Mouse (Mus musculus): ENCODE data around the gene Batf3.

The Batf3 gene

GRCm38 (mm10) chr1:191086960-191087359 is 10.7 kb upstream of the Batf3 start:
- no peak for DNase-seq

DNA sequence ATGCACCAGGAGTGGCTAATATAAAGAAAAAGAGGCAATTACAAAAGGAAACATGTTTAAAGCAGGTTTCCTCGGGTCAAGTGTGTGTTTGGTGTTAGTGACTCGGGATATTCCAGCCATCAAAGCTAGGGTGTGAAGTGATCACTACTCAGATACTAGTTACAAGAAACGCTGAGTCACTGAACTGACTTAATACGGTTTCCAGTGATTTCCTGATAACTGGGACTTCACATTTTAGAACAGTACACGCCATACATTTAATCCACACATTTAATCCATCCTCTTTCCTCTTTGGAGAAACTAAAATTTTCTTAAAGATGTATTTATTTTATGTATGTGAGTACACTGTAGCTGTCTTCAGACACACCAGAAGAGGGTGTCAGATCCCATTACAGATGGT is 9.7 kb upstream of the Batf3 start:
- no peak for DNase-seq

DNA sequence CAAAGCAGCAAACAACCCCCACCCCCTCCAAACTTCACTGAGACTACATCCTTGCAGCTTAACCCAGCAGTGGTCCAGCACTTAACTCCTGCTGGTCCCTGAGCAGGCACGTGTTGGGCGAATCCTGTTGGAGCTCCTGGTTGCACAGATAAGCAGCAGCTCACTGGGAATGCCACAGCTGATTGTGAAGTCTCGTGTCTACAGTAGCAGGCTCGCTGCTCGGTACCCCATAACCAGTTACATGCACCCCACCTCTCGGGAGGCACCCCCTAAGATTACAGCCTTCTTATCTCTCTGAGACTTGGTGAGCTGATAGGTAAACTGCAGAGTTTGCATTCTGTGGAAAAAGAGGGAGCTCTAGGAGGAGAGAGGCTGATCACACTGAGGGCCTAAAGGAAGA is 8.3 kb upstream of the Batf3 start:
- no peak for DNase-seq

- DNase-seq: no peak
Observed at GRCm38 (mm10) chr1:191092050-191092449, 5.6 kb upstream of the Batf3 start.

GRCm38 (mm10) chr1:191093578-191093977 is 4.1 kb upstream of the Batf3 start:
- no peak for DNase-seq

DNA sequence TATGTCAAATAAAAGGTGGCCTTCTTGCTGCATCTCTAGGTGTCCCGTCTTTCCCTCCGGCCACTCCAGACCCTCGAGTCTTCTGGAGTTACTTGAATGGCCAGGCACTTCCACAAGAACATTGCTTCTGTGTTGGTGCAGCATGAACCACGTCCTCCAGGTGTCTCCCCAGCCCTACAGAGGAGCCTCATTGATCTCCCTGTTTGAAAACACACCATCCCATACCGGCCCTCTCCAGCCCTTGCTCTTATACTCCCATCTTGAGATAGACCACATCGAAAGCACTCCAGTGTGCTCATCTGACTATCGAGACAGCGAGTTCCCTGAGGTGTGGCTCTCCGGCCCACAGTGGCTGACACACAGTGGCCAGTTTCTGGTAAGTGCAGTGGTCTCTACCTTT is 2.6 kb upstream of the Batf3 start:
- no peak for DNase-seq

- DNase-seq: no peak
Observed at GRCm38 (mm10) chr1:191096871-191097681, 571 bp upstream of the Batf3 start.

DNA sequence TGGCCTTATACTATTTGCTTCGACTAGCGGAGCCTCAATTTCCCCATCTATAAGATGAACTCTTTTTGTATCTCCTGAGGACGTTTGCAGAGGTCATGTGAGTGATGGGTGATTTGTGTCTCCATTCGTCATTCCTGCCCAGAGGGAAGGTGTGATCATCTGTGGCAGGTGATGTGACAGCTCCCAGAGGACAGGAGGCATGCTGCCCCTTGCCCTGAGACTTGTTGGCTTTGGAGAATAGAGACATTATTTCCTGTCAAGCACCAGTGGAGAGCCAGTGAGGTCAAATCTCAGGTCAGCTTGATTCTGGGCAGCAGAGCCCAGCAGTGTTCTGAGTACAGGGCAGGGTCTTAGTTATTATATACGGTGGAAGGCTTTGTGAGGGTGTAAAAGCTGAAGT is 1.5 kb downstream of the Batf3 start:
- no peak for DNase-seq

GRCm38 (mm10) chr1:191099772-191100291 is 2.2 kb downstream of the Batf3 start:
- DNase-seq: no peak

DNA sequence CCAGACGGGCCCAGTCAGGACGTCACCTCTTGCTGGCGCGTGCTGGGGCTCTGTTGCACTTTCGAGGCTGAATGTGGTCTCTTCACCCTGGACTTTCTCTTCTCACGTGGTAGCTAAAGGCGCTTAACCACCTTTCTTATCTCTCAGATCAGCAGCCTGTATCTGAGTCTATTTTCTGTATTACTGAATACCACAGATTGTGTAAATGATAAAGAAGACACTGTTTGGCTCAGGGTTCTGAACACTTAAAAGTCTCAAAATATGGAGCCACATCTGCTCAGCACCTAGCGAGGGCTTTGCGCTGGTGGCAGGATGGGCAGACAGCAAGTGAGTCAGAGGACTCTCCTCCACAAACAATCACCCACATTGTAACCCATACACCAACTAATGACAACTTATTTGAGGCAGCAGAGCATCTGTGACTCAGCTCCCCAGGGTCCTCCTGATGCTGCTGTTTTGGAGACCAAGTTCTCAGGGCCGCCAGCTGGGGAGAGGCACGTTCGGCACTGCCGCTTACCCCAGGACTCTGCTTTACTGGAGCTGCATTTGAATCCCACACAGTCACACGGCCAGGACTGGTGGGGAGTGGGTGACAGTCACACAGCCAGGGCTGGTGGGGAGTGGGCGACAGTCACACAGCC is 5.2 kb downstream of the Batf3 start:
- DNase-seq: no peak

DNA sequence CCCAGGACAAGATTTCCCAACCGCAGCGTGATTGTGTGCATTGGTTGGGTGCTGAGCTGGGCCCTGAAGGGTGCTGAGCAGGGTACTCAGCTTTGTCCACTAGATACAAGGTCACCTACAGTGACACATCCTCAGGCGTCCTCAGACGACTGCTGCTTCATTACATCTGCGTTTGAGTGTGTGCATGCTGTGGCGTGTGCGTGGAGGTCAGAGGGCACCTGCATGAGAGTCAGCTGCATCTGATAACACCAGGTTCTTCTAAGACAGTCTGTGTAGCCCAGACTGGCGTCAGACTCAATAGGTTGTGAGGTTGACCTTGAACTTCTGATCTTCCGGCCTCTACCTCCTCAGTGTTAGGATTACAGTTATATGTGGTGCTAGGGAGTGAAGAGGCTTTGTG is 7.6 kb downstream of the Batf3 start:
- DNase-seq: no peak

DNA sequence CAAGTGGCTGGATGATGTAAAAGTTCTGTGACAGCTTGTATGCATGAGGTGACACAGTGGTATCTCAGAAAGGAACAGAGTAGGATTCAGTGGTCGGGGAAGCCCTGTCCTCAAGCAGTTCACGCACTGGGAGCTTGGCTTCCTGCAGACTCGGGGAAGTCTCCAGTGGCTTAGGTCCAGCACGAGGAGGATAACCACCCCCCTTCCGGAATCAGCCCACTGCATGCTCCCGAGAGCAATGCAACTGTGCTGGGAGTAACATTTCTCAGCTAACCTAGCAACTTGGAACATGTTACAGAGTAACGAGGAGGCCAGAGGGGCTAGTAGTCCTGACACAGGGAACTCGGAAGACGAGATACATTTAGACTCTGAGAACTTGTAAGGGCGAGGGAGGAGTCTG is 9.7 kb downstream of the Batf3 start:
- no peak for DNase-seq

GRCm38 (mm10) chr1:191109907-191110306 is 12.3 kb downstream of the Batf3 start:
- DNase-seq: no peak

DNA sequence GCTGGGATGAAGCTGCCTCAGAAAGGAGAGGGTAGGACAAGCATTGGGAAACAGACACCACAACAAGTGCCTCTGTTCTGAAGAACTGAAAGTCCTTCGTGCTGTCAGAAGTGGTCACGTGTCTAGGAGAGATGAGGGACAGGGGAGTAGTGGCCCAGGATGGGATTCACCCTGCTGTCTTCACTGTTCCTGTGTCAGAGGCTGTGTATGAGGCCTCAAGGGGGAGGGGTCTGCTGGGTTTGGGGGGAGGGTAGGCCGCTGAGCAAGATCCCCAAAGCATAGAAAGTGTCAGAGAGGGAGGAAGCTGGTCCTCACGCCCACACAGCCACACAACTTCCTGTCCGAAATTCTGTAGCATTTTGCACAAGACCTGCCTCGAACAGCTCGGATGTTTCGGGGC is 13.5 kb downstream of the Batf3 start:
- DNase-seq: no peak

DNA sequence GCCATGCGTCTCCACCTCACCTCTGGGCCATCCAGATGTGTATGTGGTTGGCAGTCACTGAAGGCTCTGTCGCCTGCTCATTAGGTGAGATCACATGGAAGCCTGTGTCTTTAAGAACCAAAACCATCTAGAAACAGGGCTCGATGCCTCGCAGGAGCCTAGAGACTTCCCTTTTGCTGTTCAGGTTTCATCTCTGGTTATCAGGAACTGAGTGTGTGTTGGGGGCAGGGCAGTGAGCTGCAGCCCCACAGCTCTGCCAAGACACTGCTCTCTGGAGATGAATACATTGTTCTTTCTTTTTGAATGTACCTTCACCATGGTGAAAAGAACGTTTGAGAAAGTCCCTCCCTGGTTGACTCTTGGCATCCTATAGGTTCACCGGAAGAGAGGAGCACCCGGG is 17.2 kb downstream of the Batf3 start:
- DNase-seq: no peak

- no peak for DNase-seq
Observed at GRCm38 (mm10) chr1:191115514-191116238, 18.0 kb downstream of the Batf3 start.

GRCm38 (mm10) chr1:191122744-191123143 is 25.1 kb downstream of the Batf3 start:
- DNase-seq: no peak

DNA sequence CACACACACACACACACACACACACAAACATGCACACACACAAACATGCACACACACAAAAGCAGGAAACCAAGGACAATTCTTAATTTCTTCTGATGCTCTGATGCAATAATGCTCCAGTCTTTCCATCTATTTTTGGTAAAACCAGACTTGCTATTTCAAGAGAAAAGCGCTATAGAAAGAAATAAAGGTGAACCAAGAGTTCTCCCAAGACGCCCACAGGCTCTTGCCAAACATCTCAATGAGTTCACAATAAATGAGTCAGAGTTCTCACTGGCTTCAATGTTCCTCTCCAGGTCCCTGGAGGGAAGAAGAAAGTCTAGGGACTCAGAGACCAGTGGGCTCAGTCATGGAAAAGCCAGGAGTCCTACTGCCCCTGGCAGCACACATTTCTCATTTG is 26.0 kb downstream of the Batf3 start:
- DNase-seq: no peak

DNA sequence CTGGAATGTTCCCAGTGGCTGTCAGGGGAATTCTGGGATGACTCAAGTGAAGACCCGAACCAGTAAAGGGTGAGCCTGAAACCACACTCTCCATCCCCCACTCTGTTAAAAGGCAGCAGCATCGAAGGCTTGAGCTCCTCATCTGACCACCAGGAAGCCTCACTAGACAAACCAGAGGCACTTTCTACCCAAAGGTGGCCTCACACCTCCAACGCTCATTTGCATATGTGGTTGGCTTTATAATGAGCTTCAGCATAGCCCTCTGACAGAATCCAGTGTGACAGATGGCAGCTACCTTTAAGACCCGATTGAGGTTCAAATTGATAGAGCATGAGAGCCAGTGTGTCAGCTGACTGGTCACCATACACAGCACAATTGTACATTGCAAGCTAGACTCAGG is 26.6 kb downstream of the Batf3 start:
- DNase-seq: no peak

DNA sequence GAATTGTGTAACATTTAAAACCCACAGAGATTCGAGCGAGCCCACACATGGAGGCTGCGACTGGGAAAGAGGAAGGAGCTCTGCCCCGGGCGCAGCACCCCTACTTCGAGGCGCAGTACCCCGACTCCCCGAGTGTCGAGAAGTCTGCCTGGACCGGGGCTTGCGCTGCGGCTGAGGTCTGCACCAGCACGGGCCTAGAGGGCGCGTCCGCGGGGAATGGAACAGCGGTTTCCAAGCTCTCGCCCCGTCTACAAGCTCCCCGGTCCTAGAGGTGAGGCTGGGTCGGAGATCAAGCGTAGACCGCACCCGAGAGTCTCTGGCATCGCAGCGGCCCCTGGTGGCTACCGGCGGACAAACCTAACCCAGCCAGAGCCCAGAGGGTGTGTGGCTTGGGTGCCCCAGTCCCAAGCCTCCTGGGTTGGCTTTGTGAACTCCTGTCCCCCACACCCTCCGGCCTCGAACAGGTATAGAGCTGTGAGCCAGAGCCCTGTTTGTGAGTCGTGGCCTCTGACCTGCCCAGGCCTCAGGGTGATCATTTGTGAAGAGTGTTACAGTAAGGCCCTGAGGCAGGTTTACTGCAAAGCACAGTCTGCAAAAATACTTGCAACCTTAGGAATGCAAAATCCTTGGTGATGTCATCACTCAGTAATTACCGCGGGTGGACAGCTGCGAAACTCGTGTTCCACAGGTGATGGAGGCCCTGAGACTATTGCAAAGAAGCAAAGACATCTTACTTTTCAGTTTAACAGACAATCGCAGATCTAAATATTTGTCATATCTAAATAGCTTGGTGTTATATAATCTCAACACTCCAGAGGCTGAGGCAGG is 28.4 kb downstream of the Batf3 start:
- no peak for DNase-seq

DNA sequence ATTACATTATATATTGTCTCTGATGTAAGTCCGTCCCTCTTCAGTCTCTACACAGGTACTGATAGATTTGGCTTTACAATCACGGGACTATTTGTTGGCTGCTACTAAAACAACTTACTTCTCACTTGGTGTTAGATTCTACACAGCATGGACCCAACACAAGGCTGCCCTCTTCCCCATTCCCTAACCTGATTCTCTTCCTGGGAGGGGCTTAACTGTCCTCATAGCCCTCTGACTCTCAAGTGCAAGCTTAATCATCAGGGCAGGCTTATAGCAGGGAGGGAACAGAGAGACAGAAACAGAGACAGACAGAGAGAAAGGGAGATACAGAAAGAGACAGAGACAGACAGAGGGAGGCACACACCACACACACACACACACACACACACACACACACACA is 34.0 kb downstream of the Batf3 start:
- DNase-seq: no peak

DNA sequence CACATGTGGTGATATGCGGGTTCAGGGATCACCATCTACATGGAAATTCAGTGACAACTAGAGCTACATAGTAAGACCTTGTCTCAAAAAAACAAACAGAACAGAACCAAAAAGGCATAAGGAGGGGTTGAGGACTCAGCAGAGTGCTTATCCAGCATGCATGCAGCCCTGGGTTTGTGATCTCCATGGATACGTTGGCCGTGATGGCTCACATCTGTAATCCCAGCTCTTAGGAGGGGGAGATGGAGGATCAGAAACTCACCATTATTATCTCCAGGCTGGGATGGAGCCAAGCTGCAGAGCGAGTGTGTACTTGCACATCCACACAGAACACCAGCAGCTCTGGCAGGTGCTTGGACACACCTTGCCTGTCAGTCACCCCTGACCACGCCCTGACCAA is 34.6 kb downstream of the Batf3 start:
- no peak for DNase-seq

DNA sequence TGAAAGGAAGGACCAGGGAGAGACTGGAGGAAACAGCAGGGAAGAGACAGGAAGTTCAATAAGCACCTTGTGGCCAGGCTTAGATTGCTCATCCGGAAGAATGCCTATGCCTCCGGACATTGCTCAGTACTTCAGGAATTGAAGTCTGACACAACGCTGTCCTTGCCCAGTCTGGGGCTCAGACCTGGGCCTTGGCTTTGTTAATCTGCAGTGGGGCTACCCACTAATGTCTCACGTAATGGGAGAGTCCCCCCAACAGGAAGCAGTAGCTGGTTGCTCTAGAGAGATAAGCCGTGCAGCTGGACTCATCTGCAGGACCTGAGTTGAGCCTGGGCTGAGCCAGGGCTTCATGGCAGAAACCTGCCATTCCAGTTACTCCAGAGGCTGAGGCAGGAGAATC is 35.3 kb downstream of the Batf3 start:
- no peak for DNase-seq
